Mouse (Mus musculus): ENCODE results near the gene Siglece. TPM values are rescaled to one million over a fixed set of nuclear protein-coding genes. Genes with fewer than 3 reads are reported as not detected.

Gene Siglece
- total and polyA plus RNA-seq, 3 experiments, result 0.23 TPM; not detected in 2

GRCm38 (mm10) chr7:43633940-43634339 is 26.0 kb downstream of the Siglece start:
- Histone ChIP-seq H3K27ac (ENCODE audit: insufficient read depth, low read depth) (no peak overlapping the region), H3K4me3 (replicated peaks in 1 of 3; ENCODE audit: low read depth in 2 of 3, low read length in 2 of 3, poor library complexity in 1 of 3) (no peak overlapping the region), H3K4me2 (ENCODE audit: insufficient read depth, low read depth, poor library complexity, severe bottlenecking) (no peak overlapping the region), H3K4me1 (ENCODE audit: control insufficient read depth in 1 of 2, insufficient read depth in 2 of 2) (no peaks in the 10 kb centered on the region), H3K9ac (ENCODE audit: insufficient read depth, low read depth) (no peak overlapping the region), H3K27me3 (replicated peaks) (no peaks in the 10 kb centered on the region), H3K9me3 (replicated peaks; ENCODE audit: low read length) (no peaks in the 10 kb centered on the region), H3K79me2 (replicated peaks; ENCODE audit: control insufficient read depth, extremely low read depth, insufficient read depth, poor library complexity, severe bottlenecking) (no peaks in the 10 kb centered on the region), H3K36me3 (replicated peaks in 1 of 2; ENCODE audit: control insufficient read depth in 1 of 2, insufficient read depth in 1 of 2, low read length in 1 of 2) (no peaks in the 10 kb centered on the region)
- TF ChIP-seq JUND (conservative IDR thresholded peaks at IDR 0.05; ENCODE audit: low read depth, low read length), result no peak
- no peak for TF ChIP-seq CHD1 (IDR thresholded peaks at IDR 0.05; ENCODE audit: low read depth, low read length)
- no peak for TF ChIP-seq ZNF384 (IDR thresholded peaks at IDR 0.05; ENCODE audit: low read depth, low read length)
- no peak for TF ChIP-seq MAZ (IDR thresholded peaks at IDR 0.05; ENCODE audit: low read depth, low read length)
- no peak for TF ChIP-seq USF2 (conservative IDR thresholded peaks at IDR 0.05; ENCODE audit: low read depth, low read length)
- no peak for TF ChIP-seq UBTF (IDR thresholded peaks at IDR 0.05; ENCODE audit: low read depth, low read length)
- TF ChIP-seq JUN (IDR thresholded peaks at IDR 0.05; ENCODE audit: insufficient read depth, low read depth, low read length), result no peak
- TF ChIP-seq ETS1 (conservative IDR thresholded peaks at IDR 0.05; ENCODE audit: low read depth, low read length), result no peak
- TF ChIP-seq NRF1 (IDR thresholded peaks at IDR 0.05; ENCODE audit: low read depth, low read length), result no peak
- TF ChIP-seq ELF1 (IDR thresholded peaks at IDR 0.05; ENCODE audit: low read depth, low read length), result no peak
- TF ChIP-seq ZMIZ1 (IDR thresholded peaks at IDR 0.05; ENCODE audit: low read depth, low read length), result no peak
- no peak for TF ChIP-seq MXI1 (IDR thresholded peaks at IDR 0.05; ENCODE audit: low read depth, low read length)
- no peak for TF ChIP-seq CTCF (conservative IDR thresholded peaks at IDR 0.05 in 1 of 2, IDR thresholded peaks at IDR 0.05 in 1 of 2; ENCODE audit: low read depth in 2 of 2, low read length in 2 of 2)
- TF ChIP-seq POLR2AphosphoS2 (IDR thresholded peaks at IDR 0.05; ENCODE audit: low read depth, low read length), result no peak
- TF ChIP-seq USF1 (IDR thresholded peaks at IDR 0.05; ENCODE audit: low read depth, low read length), result no peak
- no peak for TF ChIP-seq GABPA (IDR thresholded peaks at IDR 0.05; ENCODE audit: insufficient replicate concordance, low read depth, low read length)
- no peak for TF ChIP-seq MEF2A (IDR thresholded peaks at IDR 0.05; ENCODE audit: borderline replicate concordance, low read depth, low read length)
- TF ChIP-seq EP300 (IDR thresholded peaks at IDR 0.05; ENCODE audit: low read length), result no peak
- no peak for DNase-seq (ENCODE audit: extremely low read depth)
- dilution Hi-C loops (cut with MboI; ENCODE audit: extremely low pct_ligation_motif_present, extremely low pct_unique_long_range_greater_than_20kb, low sequenced_read_pairs) (no loop called here), in situ Hi-C loops (cut with MboI; ENCODE audit: low pct_ligation_motif_present, low pct_unique_long_range_greater_than_20kb, low sequenced_read_pairs) (no loop called here)

GRCm38 (mm10) chr7:43625794-43626422 is 34.1 kb downstream of the Siglece start:
- dilution Hi-C loops (cut with MboI; ENCODE audit: extremely low pct_ligation_motif_present, extremely low pct_unique_long_range_greater_than_20kb, low sequenced_read_pairs), result no loop called here
- H3K27ac ChIP-seq (ENCODE audit: insufficient read depth, low read depth), result no peak overlapping the region

More at GRCm38 (mm10) chr7:43625794-43626422, 34.1 kb downstream of the Siglece start:
- no peak overlapping the region for H3K4me3 ChIP-seq (replicated peaks in 1 of 3; ENCODE audit: low read depth in 2 of 3, low read length in 2 of 3, poor library complexity in 1 of 3)
- no peaks in the 10 kb centered on the region for H3K9me3 ChIP-seq (replicated peaks; ENCODE audit: low read length)
- peak; percentile 62 for DNase-seq (ENCODE audit: extremely low read depth)
- in situ Hi-C loops (cut with MboI; ENCODE audit: low pct_ligation_motif_present, low pct_unique_long_range_greater_than_20kb, low sequenced_read_pairs), result no loop called here
- no peak overlapping the region for H3K9ac ChIP-seq (ENCODE audit: insufficient read depth, low read depth)
- no peaks in the 10 kb centered on the region for H3K36me3 ChIP-seq (replicated peaks in 1 of 2; ENCODE audit: control insufficient read depth in 1 of 2, insufficient read depth in 1 of 2, low read length in 1 of 2)
- TF ChIP-seq MAX (IDR thresholded peaks at IDR 0.05; ENCODE audit: low read length), result 0 out of 2 replicates have a peak, but pooled peaks have one; percentile 25
- no peak for TF ChIP-seq ZC3H11A (IDR thresholded peaks at IDR 0.05; ENCODE audit: low read depth, low read length)
- TF ChIP-seq ZMIZ1 (IDR thresholded peaks at IDR 0.05; ENCODE audit: low read depth, low read length), result no peak
- peak; percentile 91 for TF ChIP-seq BHLHE40 (IDR thresholded peaks at IDR 0.05; ENCODE audit: low read depth, low read length)
- no peak for TF ChIP-seq JUND (conservative IDR thresholded peaks at IDR 0.05; ENCODE audit: low read depth, low read length)
- no peak for TF ChIP-seq MAFK (IDR thresholded peaks at IDR 0.05; ENCODE audit: insufficient replicate concordance, low read length)
- no peak for TF ChIP-seq GABPA (IDR thresholded peaks at IDR 0.05; ENCODE audit: insufficient replicate concordance, low read depth, low read length)
- peak; percentile 68 for TF ChIP-seq ETS1 (conservative IDR thresholded peaks at IDR 0.05; ENCODE audit: low read depth, low read length)
- TF ChIP-seq SIN3A (IDR thresholded peaks at IDR 0.05; ENCODE audit: low read length), result no peak
- no peak for TF ChIP-seq RCOR1 (conservative IDR thresholded peaks at IDR 0.05; ENCODE audit: low read depth, low read length)
- TF ChIP-seq UBTF (IDR thresholded peaks at IDR 0.05; ENCODE audit: low read depth, low read length), result no peak
- no peak for TF ChIP-seq USF2 (conservative IDR thresholded peaks at IDR 0.05; ENCODE audit: low read depth, low read length)
- TF ChIP-seq ZKSCAN1 (IDR thresholded peaks at IDR 0.05; ENCODE audit: borderline replicate concordance, low read depth, low read length), result no peak
- TF ChIP-seq POLR2AphosphoS2 (IDR thresholded peaks at IDR 0.05; ENCODE audit: low read depth, low read length), result no peak
- peak; percentile 51 for TF ChIP-seq IRF4 (IDR thresholded peaks at IDR 0.05; ENCODE audit: low read depth, low read length)
- TF ChIP-seq POLR2A (IDR thresholded peaks at IDR 0.05; ENCODE audit: low read depth, low read length), result no peak
- no peak; the same call in 1 of the 2 replicates for TF ChIP-seq TCF12 (IDR thresholded peaks at IDR 0.05; ENCODE audit: low read depth, low read length)
- peak; percentile 55; the same call in 1 of the 2 replicates for TF ChIP-seq EP300 (IDR thresholded peaks at IDR 0.05; ENCODE audit: low read length)
- TF ChIP-seq SMC3 (IDR thresholded peaks at IDR 0.05; ENCODE audit: low read depth, low read length), result no peak
- no peak for TF ChIP-seq CHD2 (IDR thresholded peaks at IDR 0.05; ENCODE audit: low read length)
- no peak for TF ChIP-seq MXI1 (IDR thresholded peaks at IDR 0.05; ENCODE audit: low read depth, low read length)
- no peak for TF ChIP-seq MEF2A (IDR thresholded peaks at IDR 0.05; ENCODE audit: borderline replicate concordance, low read depth, low read length)
- H3K27me3 ChIP-seq (replicated peaks), result no peaks in the 10 kb centered on the region
- 0 out of 2 replicates have a peak overlapping the region, but pooled peaks have one; percentile 12 for H3K4me2 ChIP-seq (ENCODE audit: insufficient read depth, low read depth, poor library complexity, severe bottlenecking)
- H3K79me2 ChIP-seq (replicated peaks; ENCODE audit: control insufficient read depth, extremely low read depth, insufficient read depth, poor library complexity, severe bottlenecking), result no peaks in the 10 kb centered on the region
- peaks cover 10 to 19% of the 10 kb centered on the region in 2 experiments for H3K4me1 ChIP-seq (ENCODE audit: control insufficient read depth in 1 of 2, insufficient read depth in 2 of 2)

Data from CH12.LX (cell line).